Mouse (Mus musculus): ENCODE results near the gene Olfr127.
"Not testable (repeated sequence)": the region's sequence is repeated elsewhere in the genome, so short reads cannot be mapped to it uniquely, and the experiment has no call there.

Gene Olfr127

GRCm38 (mm10) chr17:37900137-37900536, at the start of gene Olfr127:
Gene Olfr127, plus strand, starts transcription at chr17:37900437.
- DNase-seq = no peak

- no peak for DNase-seq
Measured at GRCm38 (mm10) chr17:37863901-37864300, 36.3 kb upstream of the Olfr127 start.

- DNase-seq = no peak
Measured at GRCm38 (mm10) chr17:37869676-37870205, 30.5 kb upstream of the Olfr127 start.

GRCm38 (mm10) chr17:37873830-37874229, 26.4 kb upstream of the Olfr127 start:
- no peak for DNase-seq

- DNase-seq = not testable (repeated sequence)
Measured at GRCm38 (mm10) chr17:37906821-37907220, 6.6 kb downstream of the Olfr127 start.

GRCm38 (mm10) chr17:37920248-37920647, 20.0 kb downstream of the Olfr127 start, which contains the start of gene Olfr128:
Gene Olfr128, plus strand, starts transcription at chr17:37920548.
- DNase-seq = no peak

- no peak for DNase-seq
Measured at GRCm38 (mm10) chr17:37952979-37953378, 52.7 kb downstream of the Olfr127 start, which contains the start of gene Olfr761. Gene Olfr761, minus strand, starts transcription at chr17:37953079.

All from cerebellum, postnatal 14 days (tissue).